Mouse (Mus musculus) liver, embryonic 14.5 days (tissue): ENCODE data around the gene Ass1. TPM values are rescaled to one million over a fixed set of nuclear protein-coding genes. Genes with fewer than 3 reads are reported as not detected.

ENCODE experiments used
- ATAC-seq: fragments of 200-750 bp; cut with Nextera tagmentation; 2 replicates; pipeline ENCODE4 v1.8.0; 2017; ENCODE audit warnings: moderate number of reproducible peaks, mild to moderate bottlenecking, moderate library complexity; ENCODE audit not compliant: insufficient read depth
- DNase-seq, 3 experiments: peaks; one replicate each; pipeline ENCODE4 v3.0.0-alpha.2; 2012 to 2013; ENCODE audit warnings: low read depth in 3 of 3, low spot score in 3 of 3
- H3K27ac ChIP-seq: fragments of 300-500 bp; sonication (generic); 2 replicates; pipeline ENCODE4 v1.5.1; 2014; ENCODE audit warnings: moderate library complexity, mild to moderate bottlenecking, control low read depth, inconsistent platforms
- H3K27me3 ChIP-seq: fragments of 300-500 bp; sonication (generic); 2 replicates; pipeline ENCODE4 v1.6.1; 2014; ENCODE audit warnings: mild to moderate bottlenecking, low read length, moderate library complexity; ENCODE audit not compliant: control insufficient read depth, insufficient read depth
- H3K36me3 ChIP-seq: fragments of 300-500 bp; sonication (generic); replicated peaks from 2 replicates; pipeline ENCODE4 v1.6.1; 2014; ENCODE audit warnings: low read depth; ENCODE audit not compliant: control insufficient read depth, insufficient read depth
- H3K4me1 ChIP-seq, 2 experiments: fragments of 200-500 bp in 1 of 2; fragments of 300-500 bp in 1 of 2; sonication (generic) in 1 of 2; replicated peaks; 2 replicates each; pipeline ENCODE4 v1.6.1; 2012 to 2014; ENCODE audit warnings: antibody characterized with exemption in 1 of 2, inconsistent platforms in 1 of 2, low read length in 1 of 2; ENCODE audit not compliant: control insufficient read depth in 2 of 2, insufficient read depth in 2 of 2
- H3K4me2 ChIP-seq: fragments of 300-500 bp; sonication (generic); 2 replicates; pipeline ENCODE4 v1.6.1; 2014; ENCODE audit warnings: low read depth, mild to moderate bottlenecking, control low read depth, moderate library complexity
- H3K4me3 ChIP-seq, 2 experiments: fragments of 200-500 bp in 1 of 2; fragments of 300-500 bp in 1 of 2; sonication (generic) in 1 of 2; 2 replicates each; pipeline ENCODE4 v1.5.1; 2012 to 2014; ENCODE audit warnings: low read depth in 2 of 2, low read length in 2 of 2, mild to moderate bottlenecking in 2 of 2, control low read depth in 1 of 2, inconsistent platforms in 1 of 2, moderate library complexity in 1 of 2; ENCODE audit not compliant: insufficient read depth in 1 of 2
- H3K9ac ChIP-seq: fragments of 300-500 bp; sonication (generic); replicated peaks from 2 replicates; pipeline ENCODE4 v1.6.1; 2014; ENCODE audit warnings: mild to moderate bottlenecking, control low read depth, moderate library complexity
- H3K9me3 ChIP-seq: fragments of 300-500 bp; sonication (generic); 2 replicates; pipeline ENCODE4 v1.6.1; 2016; ENCODE audit warnings: low read length, mixed read lengths; ENCODE audit not compliant: control insufficient read depth
- CTCF ChIP-seq: IDR thresholded peaks from 2 replicates; pipeline ENCODE4 v1.5.1; 2016; ENCODE audit warnings: antibody characterized with exemption, low read depth, control low read depth
- EP300 ChIP-seq: IDR thresholded peaks from 2 replicates; pipeline ENCODE4 v1.6.1; 2016; ENCODE audit warnings: antibody characterized with exemption, low read depth
- WGBS: fragments of 180-500 bp; shearing (Covaris S2); extraction: QIAGEN DNeasy Blood & Tissue Kit; methylation state at CpG from one replicate; pipeline ENCODE4 v1.1.7; 2014; ENCODE audit not compliant: insufficient replicate concordance; 5-methylcytosine and 5-hydroxymethylcytosine counted together
- polyA plus RNA-seq, 2 experiments: library from polyadenylated mRNA; depleted of rRNA in 1 of 2; stranded (reverse) in 1 of 2; unstranded in 1 of 2; fragments of >200 nt; fragmentation: Nextera tagmentation in 1 of 2; extraction: Ambion mirVana in 1 of 2; gene quantifications; 2 replicates each; pipeline versions ENCODE4 v1.2.1 to v1.2.3; 2012 to 2014

Gene Ass1
- polyA plus RNA-seq, 2 experiments: 64.7 to 86.7 TPM

GRCm38 (mm10) chr2:31473941-31474340 is 3.9 kb downstream of the Ass1 start:
- Histone ChIP-seq H3K4me1 (no peaks in the 10 kb centered on the region; a peak in 2 of 4 replicates), H3K4me3 (no peak overlapping the region), H3K27me3 (no peaks in the 10 kb centered on the region; the same call in 1 of the 2 replicates), H3K9me3 (no peaks in the 10 kb centered on the region), H3K27ac (no peak overlapping the region), H3K4me2 (no peak overlapping the region), H3K9ac (no peak overlapping the region), H3K36me3 (no peaks in the 10 kb centered on the region)
- DNase-seq: no peak
- ATAC-seq: no peak
- 52% methylated on average over 4 of the region's 4 CpGs for WGBS
- TF ChIP-seq EP300: no peak
- peak; percentile 79 for TF ChIP-seq CTCF

GRCm38 (mm10) chr2:31474686-31475085 is 4.7 kb downstream of the Ass1 start:
- no peak overlapping the region for H3K27ac ChIP-seq
- no peak overlapping the region for H3K4me3 ChIP-seq
- no peaks in the 10 kb centered on the region; a peak in 2 of 4 replicates for H3K4me1 ChIP-seq
- no peaks in the 10 kb centered on the region for H3K27me3 ChIP-seq
- WGBS: 71% methylated on average over 5 of the region's 5 CpGs
- H3K4me2 ChIP-seq: no peak overlapping the region
- TF ChIP-seq EP300: no peak
- no peak for TF ChIP-seq CTCF
- DNase-seq (no peak), ATAC-seq (no peak)
- no peaks in the 10 kb centered on the region for H3K9me3 ChIP-seq
- H3K9ac ChIP-seq: no peak overlapping the region
- no peaks in the 10 kb centered on the region for H3K36me3 ChIP-seq

GRCm38 (mm10) chr2:31476107-31476820 is 6.3 kb downstream of the Ass1 start:
- H3K27ac ChIP-seq: no peak overlapping the region
- 64% methylated on average over 10 of the region's 10 CpGs for WGBS
- no peak for ATAC-seq
- no peak overlapping the region for H3K9ac ChIP-seq
- no peaks in the 10 kb centered on the region; a peak in 1 of 4 replicates for H3K4me1 ChIP-seq
- no peaks in the 10 kb centered on the region for H3K36me3 ChIP-seq
- H3K9me3 ChIP-seq: no peaks in the 10 kb centered on the region
- no peaks in the 10 kb centered on the region for H3K27me3 ChIP-seq
- DNase-seq: no peak
- H3K4me3 ChIP-seq: no peak overlapping the region
- TF ChIP-seq EP300 (no peak), CTCF (no peak)
- H3K4me2 ChIP-seq: no peak overlapping the region

- Histone ChIP-seq H3K4me1 (no peaks in the 10 kb centered on the region; a peak in 1 of 4 replicates), H3K9me3 (no peaks in the 10 kb centered on the region), H3K9ac (no peak overlapping the region), H3K4me2 (no peak overlapping the region), H3K4me3 (no peak overlapping the region), H3K27me3 (no peaks in the 10 kb centered on the region), H3K36me3 (no peaks in the 10 kb centered on the region), H3K27ac (no peak overlapping the region)
- ATAC-seq (no peak), DNase-seq (no peak)
- WGBS: 70% methylated on average over 12 of the region's 12 CpGs
- no peak for TF ChIP-seq EP300
- no peak for TF ChIP-seq CTCF
Measured at GRCm38 (mm10) chr2:31477234-31478161, 7.5 kb downstream of the Ass1 start.
